Mouse (Mus musculus): ENCODE measurements around the gene Vps35l.

DNA sequence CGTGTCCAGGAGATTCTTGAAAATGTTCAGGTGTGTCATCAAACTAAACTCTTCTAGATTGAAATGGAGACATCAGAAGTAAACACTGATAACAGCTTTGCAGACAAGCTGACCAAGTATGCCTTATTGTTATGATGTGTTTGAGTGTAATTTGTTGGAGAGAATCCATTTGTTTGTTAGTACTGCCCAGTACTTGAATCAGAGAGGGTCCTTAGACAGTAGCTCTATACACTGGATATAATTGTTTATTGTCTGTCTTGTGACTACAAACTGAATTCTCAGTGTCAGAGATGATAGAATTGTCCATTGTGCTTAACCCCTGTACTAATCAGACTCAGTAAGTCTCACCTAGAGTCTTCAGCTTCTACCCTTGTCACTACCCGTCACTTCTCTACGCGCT, 22.0 kb upstream of the Vps35l start:
- no peak for TF ChIP-seq GATA1 (IDR thresholded peaks at IDR 0.05; ENCODE audit: low read length)
- no peak for TF ChIP-seq TAL1 (IDR thresholded peaks at IDR 0.05; ENCODE audit: low read length)

Data from erythroblast, embryonic 14.5 days (primary cell).